Mouse (Mus musculus) small intestine, adult 2 months (tissue): ENCODE data around the gene Gcn1l1. TPM values are rescaled to one million over a fixed set of nuclear protein-coding genes. Genes with fewer than 3 reads are reported as not detected.

Source experiments
- H3K27ac ChIP-seq: fragments of 200-500 bp; 2 replicates; pipeline ENCODE4 v1.5.1; 2012; ENCODE audit warnings: low read depth, low read length, control low read depth, inconsistent platforms; ENCODE audit not compliant: insufficient read depth
- H3K27me3 ChIP-seq: fragments of 200-500 bp; 2 replicates; pipeline ENCODE4 v1.6.1; 2012; ENCODE audit warnings: mild to moderate bottlenecking, moderate library complexity, low read length, inconsistent platforms; ENCODE audit not compliant: control insufficient read depth, insufficient read depth
- H3K36me3 ChIP-seq: fragments of 200-500 bp; 2 replicates; pipeline ENCODE4 v1.6.1; 2012; ENCODE audit warnings: mild to moderate bottlenecking, low read length, control low read depth, inconsistent platforms; ENCODE audit not compliant: control insufficient read depth, insufficient read depth
- H3K4me1 ChIP-seq: fragments of 200-500 bp; 2 replicates; pipeline ENCODE4 v1.6.1; 2012; ENCODE audit warnings: low read length, inconsistent platforms, mixed read lengths; ENCODE audit not compliant: control insufficient read depth, insufficient read depth, insufficient read length
- H3K4me3 ChIP-seq: fragments of 200-500 bp; 2 replicates; pipeline ENCODE4 v1.5.1; 2012; ENCODE audit warnings: low read depth, mild to moderate bottlenecking, control low read depth, inconsistent platforms, low read length, moderate library complexity
- CTCF ChIP-seq: fragments of 200-500 bp; IDR thresholded peaks from 2 replicates; pipeline ENCODE4 v1.5.1; 2012; ENCODE audit warnings: low read depth, mild to moderate bottlenecking, control low read depth, inconsistent platforms, low read length, moderate library complexity, mixed read lengths; ENCODE audit not compliant: insufficient replicate concordance, insufficient read length; ENCODE audit errors: extremely low read depth
- POLR2A ChIP-seq: fragments of 200-500 bp; IDR thresholded peaks from 2 replicates; pipeline ENCODE4 v1.6.1; 2012; ENCODE audit warnings: low read depth, mild to moderate bottlenecking, control low read depth, inconsistent platforms, low read length, moderate library complexity
- WGBS: fragments of 180-500 bp; shearing (Covaris S2); methylation state at CpG from one replicate; pipeline ENCODE4 v1.1.7; 2018; 5-methylcytosine and 5-hydroxymethylcytosine counted together
- polyA plus RNA-seq: library from polyadenylated mRNA; depleted of rRNA; stranded (reverse); fragments of >200 nt; gene quantifications from 2 replicates; pipeline ENCODE4 v1.2.3, GENCODE M21; 2012

Gene Gcn1l1
- polyA plus RNA-seq, 1 experiment = 30.7 TPM

- Histone ChIP-seq H3K27me3 (no peaks in the 10 kb centered on the region), H3K4me1 (peaks cover 6% of the 10 kb centered on the region; the same call in 1 of the 2 replicates), H3K36me3 (peaks cover 53% of the 10 kb centered on the region), H3K27ac (no peak overlapping the region), H3K4me3 (no peak overlapping the region)
- WGBS = 78% methylated on average over 15 of the region's 15 CpGs
- TF ChIP-seq CTCF (no peak), POLR2A (no peak)
Observed at GRCm38 (mm10) chr5:115619690-115620089, 54.6 kb downstream of the Gcn1l1 start.

GRCm38 (mm10) chr5:115622686-115623085, 57.6 kb downstream of the Gcn1l1 start:
- no peak overlapping the region for H3K4me3 ChIP-seq
- WGBS = 72% methylated on average over 7 of the region's 7 CpGs
- H3K36me3 ChIP-seq = peaks cover 28% of the 10 kb centered on the region
- no peaks in the 10 kb centered on the region for H3K27me3 ChIP-seq
- H3K27ac ChIP-seq = no peak overlapping the region
- no peak for TF ChIP-seq CTCF
- H3K4me1 ChIP-seq = 0 out of 2 replicates have a peak, but pooled peaks cover 1% of the 10 kb centered on the region

GRCm38 (mm10) chr5:115623694-115624440, 58.8 kb downstream of the Gcn1l1 start:
- peaks cover 26% of the 10 kb centered on the region for H3K36me3 ChIP-seq
- H3K27ac ChIP-seq = no peak overlapping the region; the same call in 1 of the 2 replicates
- H3K4me1 ChIP-seq = 0 out of 2 replicates have a peak, but pooled peaks cover 1% of the 10 kb centered on the region
- no peak for TF ChIP-seq POLR2A
- TF ChIP-seq CTCF = no peak
- WGBS = 69% methylated on average over 9 of the region's 9 CpGs
- no peaks in the 10 kb centered on the region for H3K27me3 ChIP-seq
- H3K4me3 ChIP-seq = no peak overlapping the region

- Histone ChIP-seq H3K36me3 (peaks cover 5% of the 10 kb centered on the region), H3K27me3 (no peaks in the 10 kb centered on the region), H3K4me1 (peaks cover 4% of the 10 kb centered on the region; the same call in 1 of the 2 replicates), H3K27ac (no peak overlapping the region), H3K4me3 (no peak overlapping the region)
- TF ChIP-seq CTCF (no peak), POLR2A (no peak)
- 78% methylated on average over 10 of the region's 10 CpGs for WGBS
Observed at GRCm38 (mm10) chr5:115626237-115626886, 61.3 kb downstream of the Gcn1l1 start.

- Histone ChIP-seq H3K27me3 (no peaks in the 10 kb centered on the region), H3K27ac (no peak overlapping the region), H3K4me3 (no peak overlapping the region), H3K36me3 (no peaks in the 10 kb centered on the region), H3K4me1 (peaks cover 7% of the 10 kb centered on the region; the same call in 1 of the 2 replicates)
- TF ChIP-seq POLR2A (no peak), CTCF (no peak)
- 61% methylated on average over 8 of the region's 8 CpGs for WGBS
Observed at GRCm38 (mm10) chr5:115628083-115628482, 63.0 kb downstream of the Gcn1l1 start.

- no peak overlapping the region for H3K27ac ChIP-seq
- H3K4me1 ChIP-seq = peaks cover 15% of the 10 kb centered on the region; the same call in 1 of the 2 replicates
- TF ChIP-seq POLR2A (no peak), CTCF (no peak)
- H3K36me3 ChIP-seq = no peaks in the 10 kb centered on the region
- WGBS = 88% methylated on average over 4 of the region's 4 CpGs
- H3K27me3 ChIP-seq = no peaks in the 10 kb centered on the region
- H3K4me3 ChIP-seq = no peak overlapping the region
Observed at GRCm38 (mm10) chr5:115629672-115630071, 64.6 kb downstream of the Gcn1l1 start.

GRCm38 (mm10) chr5:115630291-115630690, 65.2 kb downstream of the Gcn1l1 start:
- Histone ChIP-seq H3K4me1 (peaks cover 15% of the 10 kb centered on the region; the same call in 1 of the 2 replicates), H3K36me3 (no peaks in the 10 kb centered on the region), H3K27me3 (no peaks in the 10 kb centered on the region), H3K4me3 (no peak overlapping the region), H3K27ac (no peak overlapping the region)
- 81% methylated on average over 5 of the region's 5 CpGs for WGBS
- TF ChIP-seq POLR2A (no peak), CTCF (no peak)
